9 mouse cellular contexts compared by ENCODE assay signal in the genomic region with DNA sequence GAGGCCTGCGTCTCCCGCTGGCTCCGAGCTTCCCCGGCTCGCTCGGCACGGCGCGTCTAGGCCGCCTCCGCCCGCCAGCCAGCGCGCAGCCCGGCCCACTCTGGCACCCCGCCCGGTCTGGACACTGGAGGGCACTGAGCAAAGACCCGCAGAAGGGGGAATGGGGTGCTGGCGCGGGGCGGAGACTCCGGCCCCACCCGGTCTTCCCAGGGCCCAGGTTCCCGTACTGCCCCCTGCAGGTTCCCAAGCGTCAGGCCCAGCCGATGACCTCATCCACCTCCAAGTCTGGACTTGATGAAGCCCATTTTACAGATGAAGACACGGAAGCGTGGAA. TPM values are rescaled to one million over a fixed set of nuclear protein-coding genes. Genes with fewer than 3 reads are reported as not detected.
DNase-seq lines count a peak whose midpoint lies in the region; ATAC-seq and TF ChIP-seq lines count a peak whose summit lies in the region.
"Had no signal": no experiment of that assay in that cellular context is flagged by ENCODE, and none has a peak within 500 bp of the region (broad histone marks: within the 10 kb centered on the region; RNA-seq: fewer than 3 reads in every experiment).

No protein-coding gene starts in this region.

- intact Hi-C loops in heart, postnatal 10 days (cut with DNase I): loop anchor here (1.0 to 2.0 kb wide), 2 partner anchors 17 to 36 kb away; a partner anchor contains a TSS

- no peaks in the 10 kb centered on the region for H3K36me3 ChIP-seq in E14TG2a.4 (ENCODE audit: insufficient read depth, low read length)
- H3K36me3 ChIP-seq in forebrain, embryonic 12.5 days (replicated peaks): no peaks in the 10 kb centered on the region
- H3K36me3 ChIP-seq in liver, embryonic 16.5 days (ENCODE audit: control insufficient read depth, insufficient read depth): no peaks in the 10 kb centered on the region; the same call in 1 of the 2 replicates
- H3K36me3 ChIP-seq in neural tube, embryonic 13.5 days: peaks cover 2% of the 10 kb centered on the region
- no peaks in the 10 kb centered on the region for H3K36me3 ChIP-seq in testis, adult 2 months (ENCODE audit: control insufficient read depth, insufficient read depth, low read length)

- peak; percentile 70; the same call in 1 of the 2 replicates for ATAC-seq in cerebellum, adult (ENCODE audit: insufficient number of reproducible peaks, low FRiP score, low TSS enrichment)
- peak; percentile 77; the same call in 1 of the 2 replicates for ATAC-seq in forebrain, embryonic 12.5 days (ENCODE audit: low FRiP score)
- ATAC-seq in liver, embryonic 16.5 days (ENCODE audit: low read depth): peak; percentile 90
- ATAC-seq in neural tube, embryonic 13.5 days (ENCODE audit: low read depth): peak; percentile 76

- H3K4me1 ChIP-seq in E14TG2a.4 (replicated peaks; ENCODE audit: low read depth, low read length): peaks cover 29% of the 10 kb centered on the region
- H3K4me1 ChIP-seq in forebrain, embryonic 12.5 days: peaks cover 27% of the 10 kb centered on the region
- peaks cover 16% of the 10 kb centered on the region for H3K4me1 ChIP-seq in liver, embryonic 16.5 days (ENCODE audit: control insufficient read depth, low read depth, low read length)
- peaks cover 30% of the 10 kb centered on the region for H3K4me1 ChIP-seq in neural tube, embryonic 13.5 days (replicated peaks)
- peaks cover 22% of the 10 kb centered on the region for H3K4me1 ChIP-seq in testis, adult 2 months (ENCODE audit: control insufficient read depth, insufficient read depth, low read length)

- peak; percentile 91 to 94 for DNase-seq in heart, postnatal 10 days
- DNase-seq in large intestine, adult 2 months (ENCODE audit: low read depth, low spot score): peak; percentile 65

- TF ChIP-seq POLR2A in testis, adult 2 months (IDR thresholded peaks at IDR 0.05; ENCODE audit: control insufficient read depth, low read depth, low read length): 0 out of 2 replicates have a peak, but pooled peaks have one; percentile 25

- H3K4me3 ChIP-seq in E14TG2a.4 (replicated peaks; ENCODE audit: low read length): peak overlapping the region; percentile 82
- H3K4me3 ChIP-seq in forebrain, embryonic 12.5 days (replicated peaks): peak overlapping the region; percentile 44
- peak overlapping the region; percentile 68 for H3K4me3 ChIP-seq in liver, embryonic 16.5 days (ENCODE audit: low read depth, low read length)
- H3K4me3 ChIP-seq in neural tube, embryonic 13.5 days: peak overlapping the region; percentile 39
- peak overlapping the region; percentile 79 for H3K4me3 ChIP-seq in testis, adult 2 months (ENCODE audit: control insufficient read depth, low read depth, low read length)

- H3K4me2 ChIP-seq in forebrain, embryonic 12.5 days: peak overlapping the region; percentile 68
- peak overlapping the region; percentile 93 for H3K4me2 ChIP-seq in liver, embryonic 16.5 days (ENCODE audit: low read depth, low read length)
- peak overlapping the region; percentile 59 for H3K4me2 ChIP-seq in neural tube, embryonic 13.5 days

- 0 out of 2 replicates have a peak, but pooled peaks cover 4% of the 10 kb centered on the region for H3K9me3 ChIP-seq in E14TG2a.4 (ENCODE audit: low read length)
- H3K9me3 ChIP-seq in forebrain, embryonic 12.5 days: peaks cover 4% of the 10 kb centered on the region; the same call in 1 of the 2 replicates
- no peaks in the 10 kb centered on the region for H3K9me3 ChIP-seq in liver, embryonic 16.5 days (replicated peaks; ENCODE audit: control insufficient read depth, low read length)
- no peaks in the 10 kb centered on the region for H3K9me3 ChIP-seq in neural tube, embryonic 13.5 days

- peaks cover 21% of the 10 kb centered on the region for H3K27me3 ChIP-seq in E14TG2a.4 (ENCODE audit: insufficient read depth, low read length)
- peaks cover 4% of the 10 kb centered on the region; the same call in 1 of the 2 replicates for H3K27me3 ChIP-seq in forebrain, embryonic 12.5 days
- no peaks in the 10 kb centered on the region for H3K27me3 ChIP-seq in liver, embryonic 16.5 days (ENCODE audit: control insufficient read depth, insufficient read depth, low read depth, low read length)
- H3K27me3 ChIP-seq in neural tube, embryonic 13.5 days: no peaks in the 10 kb centered on the region
- no peaks in the 10 kb centered on the region for H3K27me3 ChIP-seq in testis, adult 2 months (ENCODE audit: control insufficient read depth, insufficient read depth, low read length)

- H3K9ac ChIP-seq in forebrain, embryonic 12.5 days: peak overlapping the region; percentile 70
- H3K9ac ChIP-seq in liver, embryonic 16.5 days (ENCODE audit: low read depth, low read length): peak overlapping the region; percentile 85
- H3K9ac ChIP-seq in neural tube, embryonic 13.5 days: peak overlapping the region; percentile 72

- 5% methylated on average over 28 of the region's 28 CpGs for WGBS in forebrain, embryonic 12.5 days
- WGBS in large intestine, adult 2 months: 3% methylated on average over 28 of the region's 28 CpGs
- 2% methylated on average over 28 of the region's 28 CpGs for WGBS in liver, embryonic 16.5 days (ENCODE audit: insufficient replicate concordance)
- WGBS in neural tube, embryonic 13.5 days: 7% methylated on average over 28 of the region's 28 CpGs

- H3K27ac ChIP-seq in forebrain, embryonic 12.5 days: peak overlapping the region; percentile 66
- H3K27ac ChIP-seq in liver, embryonic 16.5 days (ENCODE audit: low read length): peak overlapping the region; percentile 87
- peak overlapping the region; percentile 63 for H3K27ac ChIP-seq in neural tube, embryonic 13.5 days (replicated peaks)
- H3K27ac ChIP-seq in testis, adult 2 months (ENCODE audit: control insufficient read depth, insufficient read depth, low read depth, low read length): peak overlapping the region; percentile 69

- peak; percentile 51 for TF ChIP-seq CTCF in E14TG2a.4 (conservative IDR thresholded peaks at IDR 0.05; ENCODE audit: low read length)
- TF ChIP-seq CTCF in testis, adult 2 months (IDR thresholded peaks at IDR 0.05; ENCODE audit: control insufficient read depth, insufficient read depth, insufficient replicate concordance, low read depth, low read length): peak; percentile 54; the same call in 1 of the 2 replicates

RNA-seq across cellular contexts. Expression of a gene that starts 0.4 kb away (rescaled TPM):
- 4.6 and 5.2 TPM in 2 replicates for polyA plus RNA-seq in forebrain, embryonic 12.5 days (2016; fragmentation: Nextera tagmentation; extraction: Ambion mirVana)
- 10 to 100 TPM; 14.9 to 18.3 TPM for total RNA-seq in heart, postnatal 10 days (2021)
- polyA plus RNA-seq in large intestine, adult 2 months (2012; rRNA removed): 10.7 and 14.5 TPM in 2 replicates
- polyA plus RNA-seq in liver, embryonic 16.5 days (2015; fragmentation: Nextera tagmentation; extraction: Ambion mirVana): 4.3 and 5.0 TPM in 2 replicates
- 4.5 and 4.7 TPM in 2 replicates for polyA plus RNA-seq in neural tube, embryonic 13.5 days (2015; fragmentation: Nextera tagmentation; extraction: Ambion mirVana)
- polyA plus RNA-seq in testis, adult 2 months (2012; rRNA removed): 1.3 and 1.6 TPM in 2 replicates

RNA-seq across cellular contexts. Expression of a gene that starts 16.7 kb away (rescaled TPM):
- 0.23 and 0.31 TPM in 2 replicates for polyA plus RNA-seq in forebrain, embryonic 12.5 days (2016; fragmentation: Nextera tagmentation; extraction: Ambion mirVana)
- total RNA-seq in heart, postnatal 10 days (2021): 1 to 10 TPM; 2.3 to 3.3 TPM
- polyA plus RNA-seq in large intestine, adult 2 months (2012; rRNA removed): 30.2 and 32.2 TPM in 2 replicates
- 0.04 and 0.14 TPM in 2 replicates for polyA plus RNA-seq in liver, embryonic 16.5 days (2015; fragmentation: Nextera tagmentation; extraction: Ambion mirVana)
- 0.33 and 0.48 TPM in 2 replicates for polyA plus RNA-seq in neural tube, embryonic 13.5 days (2015; fragmentation: Nextera tagmentation; extraction: Ambion mirVana)
- 0.11 TPM in 1 of 2 replicates, not detected in the other for polyA plus RNA-seq in testis, adult 2 months (2012; rRNA removed)
- polyA plus RNA-seq: macrophage had no signal

RNA-seq across cellular contexts. Expression of a gene that starts 20.4 kb away (rescaled TPM):
- 10.1 and 12.4 TPM in 2 replicates for polyA plus RNA-seq in forebrain, embryonic 12.5 days (2016; fragmentation: Nextera tagmentation; extraction: Ambion mirVana)
- 1 to 10 TPM; 1.0 to 1.5 TPM for total RNA-seq in heart, postnatal 10 days (2021)
- 2.1 and 2.7 TPM in 2 replicates for polyA plus RNA-seq in large intestine, adult 2 months (2012; rRNA removed)
- 16.0 and 17.9 TPM in 2 replicates for polyA plus RNA-seq in liver, embryonic 16.5 days (2015; fragmentation: Nextera tagmentation; extraction: Ambion mirVana)
- 21.1 and 22.5 TPM in 2 replicates for polyA plus RNA-seq in neural tube, embryonic 13.5 days (2015; fragmentation: Nextera tagmentation; extraction: Ambion mirVana)
- polyA plus RNA-seq in testis, adult 2 months (2012; rRNA removed): 0.58 and 0.89 TPM in 2 replicates
- polyA plus RNA-seq: macrophage had no signal

RNA-seq across cellular contexts. Expression of a gene that starts 27.5 kb away (rescaled TPM):
- not detected in 2 replicates for polyA plus RNA-seq in forebrain, embryonic 12.5 days (2016; fragmentation: Nextera tagmentation; extraction: Ambion mirVana)
- total RNA-seq in heart, postnatal 10 days (2021): not detected
- not detected in 2 replicates for polyA plus RNA-seq in large intestine, adult 2 months (2012; rRNA removed)
- not detected in 2 replicates for polyA plus RNA-seq in liver, embryonic 16.5 days (2015; fragmentation: Nextera tagmentation; extraction: Ambion mirVana)
- not detected in 2 replicates for polyA plus RNA-seq in neural tube, embryonic 13.5 days (2015; fragmentation: Nextera tagmentation; extraction: Ambion mirVana)
- polyA plus RNA-seq in testis, adult 2 months (2012; rRNA removed): 0.61 and 0.69 TPM in 2 replicates
- polyA plus RNA-seq: macrophage had no signal

RNA-seq across cellular contexts. Expression of a gene that starts 34.1 kb away (rescaled TPM):
- polyA plus RNA-seq in forebrain, embryonic 12.5 days (2016; fragmentation: Nextera tagmentation; extraction: Ambion mirVana): 28.7 and 34.3 TPM in 2 replicates
- total RNA-seq in heart, postnatal 10 days (2021): 10 to 100 TPM; 30.9 to 31.3 TPM
- 6.8 and 12.1 TPM in 2 replicates for polyA plus RNA-seq in large intestine, adult 2 months (2012; rRNA removed)
- polyA plus RNA-seq in liver, embryonic 16.5 days (2015; fragmentation: Nextera tagmentation; extraction: Ambion mirVana): 4.4 and 5.0 TPM in 2 replicates
- 20.1 and 21.1 TPM in 2 replicates for polyA plus RNA-seq in neural tube, embryonic 13.5 days (2015; fragmentation: Nextera tagmentation; extraction: Ambion mirVana)
- polyA plus RNA-seq in testis, adult 2 months (2012; rRNA removed): 45.5 and 47.9 TPM in 2 replicates

Comparison
In these comparisons a context has a peak if more than half of its experiments do, and no peak if none do; other contexts are left out.
1. Peak in every context shown above with its lines: DNase-seq, ATAC-seq, H3K4me3 ChIP-seq and H3K27ac ChIP-seq.
2. RNA of a gene that starts 16.7 kb away (polyA plus RNA-seq): 30.2 to 32.2 TPM in large intestine, adult 2 months; 0.33 to 0.48 TPM in neural tube, embryonic 13.5 days, 0.23 to 0.31 TPM in forebrain, embryonic 12.5 days, 0.04 to 0.14 TPM in liver, embryonic 16.5 days and 0.11 TPM in testis, adult 2 months; every median in the first group is over 10 times any median in the second.